10 mouse cellular contexts compared by ENCODE assay signal in genomic region chr6:85371859-85372405, GRCm38 (mm10). TPM values are rescaled to one million over a fixed set of nuclear protein-coding genes. Genes with fewer than 3 reads are reported as not detected.
DNase-seq lines count a peak whose midpoint lies in the region; ATAC-seq lines count a peak whose summit lies in the region.
"Had no signal": no experiment of that assay in that cellular context is flagged by ENCODE, and none has a peak within 500 bp of the region (broad histone marks: within the 10 kb centered on the region; RNA-seq: fewer than 3 reads in every experiment).

No protein-coding gene starts in this region.

- H3K4me1 ChIP-seq in megakaryocyte, embryonic 14.5 days, result peaks cover 45% of the 10 kb centered on the region
- H3K4me1 ChIP-seq in intestine, embryonic 16.5 days (ENCODE audit: control insufficient read depth, insufficient read depth, low read length), result peaks cover 46% of the 10 kb centered on the region
- H3K4me1 ChIP-seq in stomach, embryonic 16.5 days (ENCODE audit: control insufficient read depth, insufficient read depth, low read length), result peaks cover 25% of the 10 kb centered on the region

- ATAC-seq in megakaryocyte, adult 5-6 weeks (ENCODE audit: poor library complexity, severe bottlenecking), result no peak
- ATAC-seq in intestine, embryonic 16.5 days, result no peak
- no peak for ATAC-seq in stomach, embryonic 16.5 days (ENCODE audit: insufficient read depth, low FRiP score)

- DNase-seq in heart, adult 11 months, result peak; percentile 96
- DNase-seq in heart, postnatal 14 days, result no peak
- no peak for DNase-seq in frontal cortex, postnatal 36 days (ENCODE audit: low spot score in 2 of 2)
- DNase-seq in kidney, postnatal 4 days, result no peak

- peak overlapping the region; percentile 73 for H3K4me3 ChIP-seq in megakaryocyte, embryonic 14.5 days (replicated peaks)
- no peak overlapping the region for H3K4me3 ChIP-seq in intestine, embryonic 16.5 days (ENCODE audit: low read length)
- H3K4me3 ChIP-seq in stomach, embryonic 16.5 days (replicated peaks; ENCODE audit: low read length), result no peak overlapping the region

- H3K27ac ChIP-seq in intestine, embryonic 16.5 days (ENCODE audit: low read length), result no peak overlapping the region
- 0 out of 2 replicates have a peak overlapping the region, but pooled peaks have one; percentile 5 for H3K27ac ChIP-seq in stomach, embryonic 16.5 days (ENCODE audit: low read length)

- 79% methylated on average over 6 of the region's 6 CpGs for WGBS in intestine, embryonic 16.5 days
- 71% methylated on average over 6 of the region's 6 CpGs for WGBS in stomach, embryonic 16.5 days

- no peaks in the 10 kb centered on the region for H3K9me3 ChIP-seq in megakaryocyte, embryonic 14.5 days
- no peaks in the 10 kb centered on the region for H3K9me3 ChIP-seq in intestine, embryonic 16.5 days (ENCODE audit: control insufficient read depth, low read length)
- H3K9me3 ChIP-seq in stomach, embryonic 16.5 days (replicated peaks; ENCODE audit: control insufficient read depth, low read length), result no peaks in the 10 kb centered on the region

- no peak overlapping the region; the same call in 1 of the 2 replicates for H3K9ac ChIP-seq in intestine, embryonic 16.5 days (ENCODE audit: low read depth, low read length)
- H3K9ac ChIP-seq in stomach, embryonic 16.5 days (ENCODE audit: low read length), result 0 out of 2 replicates have a peak overlapping the region, but pooled peaks have one; percentile 16

- no peaks in the 10 kb centered on the region for H3K36me3 ChIP-seq in megakaryocyte, embryonic 14.5 days (replicated peaks; ENCODE audit: low read length)
- H3K36me3 ChIP-seq in intestine, embryonic 16.5 days (ENCODE audit: control insufficient read depth, insufficient read depth, low read length), result no peaks in the 10 kb centered on the region
- H3K36me3 ChIP-seq in stomach, embryonic 16.5 days (ENCODE audit: control insufficient read depth, insufficient read depth, low read length), result no peaks in the 10 kb centered on the region

- H3K27me3 ChIP-seq in megakaryocyte, embryonic 14.5 days (replicated peaks), result peaks cover 47% of the 10 kb centered on the region
- no peaks in the 10 kb centered on the region for H3K27me3 ChIP-seq in intestine, embryonic 16.5 days (replicated peaks; ENCODE audit: control insufficient read depth, insufficient read depth, low read length)
- no peaks in the 10 kb centered on the region for H3K27me3 ChIP-seq in stomach, embryonic 16.5 days (ENCODE audit: control insufficient read depth, insufficient read depth, low read length)

- intact Hi-C loops in heart, postnatal 14 days (cut with DNase I), result no loop called here

- peak overlapping the region; percentile 91; the same call in 1 of the 2 replicates for H3K4me2 ChIP-seq in intestine, embryonic 16.5 days (ENCODE audit: low read depth, low read length)
- peak overlapping the region; percentile 83; the same call in 1 of the 2 replicates for H3K4me2 ChIP-seq in stomach, embryonic 16.5 days (ENCODE audit: low read depth, low read length)

RNA-seq across cellular contexts. Expression of gene Rab11fip5, which starts 2.5 kb away (rescaled TPM):
- total RNA-seq in heart, postnatal 14 days (2021), result 10 to 100 TPM; 53.9 to 54.0 TPM
- 1.0 and 4.4 TPM in 2 replicates for polyA plus RNA-seq in megakaryocyte, embryonic 14.5 days (2012; ENCODE audit: insufficient read depth, low replicate concordance)
- total RNA-seq in megakaryocyte, adult 5-6 weeks (2015), result 5.2 and 6.9 TPM in 2 replicates
- 5.8 and 6.3 TPM in 2 replicates for total RNA-seq in megakaryocyte, adult 5-6 weeks (2017)
- polyA plus RNA-seq in intestine, embryonic 16.5 days (2015; fragmentation: Nextera tagmentation; extraction: Ambion mirVana), result 15.6 and 20.9 TPM in 2 replicates
- polyA plus RNA-seq in stomach, embryonic 16.5 days (2015; fragmentation: Nextera tagmentation; extraction: Ambion mirVana), result 10.1 and 10.2 TPM in 2 replicates

RNA-seq across cellular contexts. Expression of gene Sfxn5, which starts 38.7 kb away (rescaled TPM):
- total RNA-seq in heart, postnatal 14 days (2021), result 1 to 10 TPM; 3.9 to 5.7 TPM
- polyA plus RNA-seq in megakaryocyte, embryonic 14.5 days (2012; ENCODE audit: insufficient read depth, low replicate concordance), result 0.72 TPM in 1 of 2 replicates, not detected in the other
- 6.5 and 8.4 TPM in 2 replicates for total RNA-seq in megakaryocyte, adult 5-6 weeks (2015)
- 8.4 and 13.4 TPM in 2 replicates for total RNA-seq in megakaryocyte, adult 5-6 weeks (2017)
- polyA plus RNA-seq in intestine, embryonic 16.5 days (2015; fragmentation: Nextera tagmentation; extraction: Ambion mirVana), result 5.3 and 7.2 TPM in 2 replicates
- 10.7 and 11.0 TPM in 2 replicates for polyA plus RNA-seq in stomach, embryonic 16.5 days (2015; fragmentation: Nextera tagmentation; extraction: Ambion mirVana)

RNA-seq across cellular contexts. Expression of gene Noto, which starts 51.8 kb away (rescaled TPM):
- total RNA-seq in heart, postnatal 14 days (2021), result not detected
- polyA plus RNA-seq in megakaryocyte, embryonic 14.5 days (2012; ENCODE audit: insufficient read depth, low replicate concordance), result not detected in 2 replicates
- not detected in 2 replicates for total RNA-seq in megakaryocyte, adult 5-6 weeks (2015)
- not detected in 2 replicates for total RNA-seq in megakaryocyte, adult 5-6 weeks (2017)
- not detected in 2 replicates for polyA plus RNA-seq in intestine, embryonic 16.5 days (2015; fragmentation: Nextera tagmentation; extraction: Ambion mirVana)
- polyA plus RNA-seq in stomach, embryonic 16.5 days (2015; fragmentation: Nextera tagmentation; extraction: Ambion mirVana), result not detected in 2 replicates
- total RNA-seq: gastrocnemius, adult 8-10 months; layer of hippocampus, postnatal 14 days had no signal

RNA-seq across cellular contexts. Expression of gene Smyd5, which starts 59.9 kb away (rescaled TPM):
- total RNA-seq in heart, postnatal 14 days (2021), result 1 to 10 TPM; 5.1 to 6.6 TPM
- 6.2 and 7.5 TPM in 2 replicates for polyA plus RNA-seq in megakaryocyte, embryonic 14.5 days (2012; ENCODE audit: insufficient read depth, low replicate concordance)
- total RNA-seq in megakaryocyte, adult 5-6 weeks (2015), result 7.2 and 8.3 TPM in 2 replicates
- total RNA-seq in megakaryocyte, adult 5-6 weeks (2017), result 10.0 and 11.2 TPM in 2 replicates
- 45.8 and 52.5 TPM in 2 replicates for polyA plus RNA-seq in intestine, embryonic 16.5 days (2015; fragmentation: Nextera tagmentation; extraction: Ambion mirVana)
- polyA plus RNA-seq in stomach, embryonic 16.5 days (2015; fragmentation: Nextera tagmentation; extraction: Ambion mirVana), result 41.6 and 43.1 TPM in 2 replicates
